Mouse (Mus musculus) layer of hippocampus, adult 9-10 months (tissue): Measurements from ENCODE around the gene Gm8797.
"Not testable (repeated sequence)": the region's sequence is repeated elsewhere in the genome, so short reads cannot be mapped to it uniquely, and the experiment has no call there.

Experiments
- DNase-seq: peaks from one replicate; pipeline ENCODE4 v3.0.0; 2022; ENCODE audit warnings: low spot score

Gene Gm8797

GRCm38 (mm10) chr3:5750506-5750905 is at the start of gene Gm8797:
Gene Gm8797, plus strand, starts transcription at chr3:5750806.
- not testable (repeated sequence) for DNase-seq

GRCm38 (mm10) chr3:5714481-5714880 is 36.1 kb upstream of the Gm8797 start:
- no peak for DNase-seq

GRCm38 (mm10) chr3:5732931-5733330 is 17.7 kb upstream of the Gm8797 start:
- DNase-seq = no peak

GRCm38 (mm10) chr3:5754763-5755478 is 4.3 kb downstream of the Gm8797 start:
- DNase-seq = peak; percentile 70

GRCm38 (mm10) chr3:5766256-5766655 is 15.7 kb downstream of the Gm8797 start:
- no peak for DNase-seq

- no peak for DNase-seq
Observed at GRCm38 (mm10) chr3:5776894-5777293, 26.3 kb downstream of the Gm8797 start.
